Mouse (Mus musculus) thymus, postnatal 10 days (tissue): ENCODE measurements at regions not wholly inside any gene's neighbourhood (a gene's known extent, or its start where the extent isn't known, plus 50 kb on each side); places are given as distances from the start of the nearest gene placed in this dataset.

Source experiments
- DNase-seq, 2 experiments: peaks; one replicate each; pipeline ENCODE4 v3.0.0; 2021; ENCODE audit warnings: low spot score in 2 of 2

- DNase-seq = peak in 1 of 2 experiments; percentile 42
Measured at GRCm38 (mm10) chr13:107182544-107182943, 160.6 kb upstream of the Kif2a start.

GRCm38 (mm10) chr13:107179551-107179950 lies 157.6 kb upstream of the Kif2a start:
- DNase-seq = no peak

DNA sequence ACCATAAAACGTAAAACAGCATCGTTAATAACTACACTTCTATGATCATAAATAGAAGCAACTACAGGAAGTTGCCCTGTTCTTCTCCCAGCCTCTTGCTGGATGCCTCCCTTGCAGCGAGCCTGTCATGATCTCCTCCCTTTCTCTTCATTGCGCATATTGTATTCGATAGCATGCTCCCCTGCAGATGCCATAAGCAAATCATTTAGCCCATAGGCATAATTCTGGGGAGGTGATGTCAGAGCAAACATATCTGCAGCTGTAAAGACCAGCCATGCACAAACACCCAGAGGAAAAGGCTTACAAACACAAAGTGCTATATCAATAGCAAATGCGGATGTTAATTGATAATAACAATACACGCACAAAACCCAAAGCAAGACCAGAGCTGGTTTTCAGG lies 155.7 kb upstream of the Kif2a start:
- no peak for DNase-seq

- DNase-seq = no peak
Measured at GRCm38 (mm10) chr13:107175891-107176290, 154.0 kb upstream of the Kif2a start.

DNA sequence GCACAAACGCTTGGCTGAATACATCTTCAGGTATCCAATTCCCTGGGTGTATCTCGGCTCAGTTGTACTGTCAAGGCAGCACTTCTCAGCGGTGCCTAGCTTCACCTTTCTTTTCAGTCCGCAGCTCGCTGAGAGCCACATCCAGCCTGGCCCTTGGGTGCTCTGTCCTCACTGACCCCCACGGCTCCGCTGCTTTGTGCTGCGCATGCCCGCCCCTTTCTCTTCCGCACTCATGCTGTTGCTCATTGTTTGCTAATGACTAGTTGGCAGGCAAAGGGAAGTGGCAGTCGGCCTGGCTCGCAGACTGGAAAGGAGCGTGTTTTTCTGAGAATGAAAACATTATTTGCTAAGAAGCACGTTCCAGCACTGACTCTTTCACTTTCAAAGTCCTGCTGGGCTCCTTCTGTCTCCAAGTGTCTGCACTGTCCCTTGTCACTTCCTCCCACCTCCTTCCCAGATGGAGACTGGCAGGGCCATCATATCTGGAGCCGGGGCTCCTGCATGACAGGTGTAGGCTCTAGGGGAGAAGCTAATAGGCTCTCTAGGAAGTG lies 146.7 kb upstream of the Kif2a start:
- DNase-seq = no peak

GRCm38 (mm10) chr13:107167856-107168598 lies 146.1 kb upstream of the Kif2a start:
- no peak for DNase-seq

DNA sequence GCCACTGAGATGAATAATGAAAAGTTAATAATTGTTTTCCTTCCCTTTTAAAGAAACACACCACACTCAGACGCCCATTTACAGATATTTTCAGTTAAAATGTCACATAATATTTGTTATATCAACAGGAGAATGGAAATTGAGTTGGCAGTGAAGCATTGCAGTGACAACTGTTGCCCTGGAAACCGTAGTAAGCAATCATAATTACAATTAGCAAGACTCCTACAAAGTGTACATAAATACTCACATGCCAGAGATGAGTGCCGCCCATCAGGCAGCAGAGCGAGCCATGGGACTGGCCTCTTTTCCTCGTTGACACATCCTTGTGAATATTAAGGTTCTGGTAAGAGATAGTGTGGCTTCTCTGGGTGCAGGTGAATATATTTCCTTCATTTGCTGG lies 129.6 kb upstream of the Kif2a start:
- DNase-seq = no peak

DNA sequence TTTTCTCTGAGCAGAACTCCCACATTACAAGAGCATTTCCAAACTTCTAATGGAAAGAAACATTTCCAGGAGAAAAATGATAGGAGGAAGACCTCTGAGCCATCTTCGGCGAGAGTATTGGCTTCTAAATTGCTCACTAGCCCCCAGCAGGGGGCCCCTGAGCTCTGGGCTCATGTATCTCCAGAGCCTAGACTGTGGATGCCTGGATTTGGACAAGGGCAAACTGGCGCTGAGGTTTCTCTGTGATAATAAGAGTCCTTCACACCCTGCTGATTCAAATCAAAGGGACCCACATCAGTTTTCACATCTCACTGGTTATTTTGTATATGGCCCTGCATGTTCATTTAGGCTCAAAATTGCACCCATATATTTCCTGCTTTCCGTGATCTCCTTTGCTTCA lies 119.3 kb upstream of the Kif2a start:
- DNase-seq = no peak

DNA sequence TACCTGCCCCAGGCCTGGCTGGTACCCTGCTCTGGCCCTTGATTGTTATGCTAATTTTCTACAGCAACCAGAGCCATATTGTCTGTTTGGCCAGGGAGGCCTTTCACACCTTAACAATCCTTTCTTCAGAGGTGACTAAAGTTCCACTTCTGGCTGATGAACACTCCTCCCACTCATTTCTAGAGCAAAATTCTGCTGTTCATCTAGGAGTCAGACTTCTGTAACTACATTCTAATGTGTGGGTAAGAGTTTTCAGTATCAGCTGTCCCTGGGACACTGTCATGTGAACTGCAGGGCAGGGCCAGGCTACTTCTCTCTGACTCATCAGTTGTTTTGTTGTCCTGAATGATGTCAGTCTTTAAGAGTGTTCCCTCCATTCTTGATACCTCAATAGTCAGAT lies 112.2 kb upstream of the Kif2a start:
- DNase-seq = no peak

DNA sequence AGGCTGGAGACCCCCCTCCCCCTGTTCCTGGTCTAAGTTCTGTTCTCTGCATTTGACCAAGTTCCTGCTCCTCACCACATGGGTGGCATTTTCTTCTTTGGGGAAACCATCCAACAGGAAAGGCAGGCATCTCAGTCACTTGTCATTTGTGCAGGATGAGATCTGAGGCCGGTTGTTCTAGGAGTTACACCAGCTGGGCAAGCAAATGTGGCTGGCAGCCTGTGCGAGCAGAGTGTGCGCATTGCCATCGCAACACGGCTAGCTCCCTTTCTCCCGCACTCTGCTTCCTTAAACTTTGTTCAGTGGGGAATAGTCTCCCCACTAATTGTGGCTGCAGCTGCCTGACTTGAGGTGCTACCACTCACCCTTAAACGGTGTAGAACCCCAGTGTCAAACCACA lies 104.7 kb upstream of the Kif2a start:
- DNase-seq = no peak

GRCm38 (mm10) chr13:107124130-107124668 lies 102.3 kb upstream of the Kif2a start:
- DNase-seq = no peak

- DNase-seq = peak; percentile 57 to 82
Measured at GRCm38 (mm10) chr13:107113949-107114690, 92.2 kb upstream of the Kif2a start.

DNA sequence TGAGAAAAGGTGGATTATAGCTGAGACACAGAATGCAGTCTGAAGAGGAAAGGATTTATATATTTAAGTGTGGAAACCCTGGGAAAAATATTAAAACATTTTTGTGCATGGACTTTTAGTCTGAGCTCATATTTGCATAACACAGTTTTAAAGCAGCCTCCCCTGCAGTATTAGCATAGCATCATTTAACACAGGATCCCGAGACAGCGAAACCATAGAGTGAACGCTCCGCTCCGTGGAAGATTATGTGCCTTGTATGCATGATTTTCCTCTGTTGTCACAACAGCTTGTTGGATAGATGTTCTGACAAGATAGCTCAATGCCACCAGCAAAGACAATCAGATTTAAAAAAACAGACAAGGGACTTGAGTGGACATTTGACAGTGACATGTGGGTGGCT lies 86.1 kb upstream of the Kif2a start:
- no peak for DNase-seq

DNA sequence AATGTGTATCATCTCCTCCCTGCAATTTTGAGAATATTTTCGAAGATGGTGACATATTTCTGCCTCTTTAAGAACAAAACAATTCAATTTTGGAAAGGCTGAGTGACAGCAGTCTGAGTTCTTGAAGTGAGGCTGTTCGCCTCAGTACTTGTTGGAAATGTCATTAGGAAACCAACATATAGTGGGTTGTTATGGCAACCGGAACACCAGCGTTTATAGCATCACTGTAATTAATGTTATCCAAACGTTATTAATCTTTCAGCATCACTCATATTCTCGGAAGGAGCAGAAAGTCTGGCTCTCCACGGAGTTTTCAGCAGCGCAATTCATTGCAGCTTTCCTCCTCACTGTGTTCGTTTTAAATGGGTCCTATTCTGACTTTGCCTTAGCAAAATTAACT lies 85.6 kb upstream of the Kif2a start:
- DNase-seq = no peak

DNA sequence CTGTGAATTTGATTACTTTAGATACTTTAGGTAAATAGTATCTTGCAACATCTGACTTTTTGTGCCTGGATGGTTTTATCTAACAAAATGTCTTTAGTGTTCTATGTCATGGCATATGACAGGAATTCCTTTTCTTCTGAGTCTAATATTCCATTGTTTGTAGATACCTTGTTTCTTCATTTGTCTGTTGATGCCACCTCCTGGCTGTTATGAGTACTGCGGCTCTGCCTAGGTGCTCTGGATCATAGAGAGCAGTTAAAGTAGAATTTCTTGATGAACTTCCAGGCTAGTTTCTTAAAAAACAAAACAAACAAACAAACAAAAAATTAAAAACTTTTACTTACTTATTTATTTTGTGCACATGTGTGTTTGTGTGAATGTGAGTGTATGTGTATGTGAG lies 83.6 kb upstream of the Kif2a start:
- DNase-seq = peak in 1 of 2 experiments; percentile 64

DNA sequence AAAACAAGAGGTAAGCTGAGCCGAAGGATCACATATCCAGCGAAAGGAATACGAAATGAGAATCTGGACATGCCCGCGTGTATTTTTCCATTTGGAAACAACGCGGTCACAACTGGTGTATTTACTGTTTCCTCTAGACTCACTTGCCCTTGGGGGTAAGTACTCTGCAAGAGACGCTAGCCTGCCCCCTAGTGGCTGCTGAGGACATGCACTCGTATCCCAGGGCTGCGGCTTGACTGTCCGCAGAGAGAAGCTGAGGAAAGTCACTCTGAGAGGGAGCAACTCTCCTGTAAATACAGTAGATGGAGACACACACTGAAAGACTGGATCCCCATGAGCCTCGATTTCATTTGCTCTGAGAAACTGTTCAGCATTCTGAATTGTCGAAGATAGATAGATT lies 79.7 kb upstream of the Kif2a start:
- peak; percentile 84 to 95 for DNase-seq

DNA sequence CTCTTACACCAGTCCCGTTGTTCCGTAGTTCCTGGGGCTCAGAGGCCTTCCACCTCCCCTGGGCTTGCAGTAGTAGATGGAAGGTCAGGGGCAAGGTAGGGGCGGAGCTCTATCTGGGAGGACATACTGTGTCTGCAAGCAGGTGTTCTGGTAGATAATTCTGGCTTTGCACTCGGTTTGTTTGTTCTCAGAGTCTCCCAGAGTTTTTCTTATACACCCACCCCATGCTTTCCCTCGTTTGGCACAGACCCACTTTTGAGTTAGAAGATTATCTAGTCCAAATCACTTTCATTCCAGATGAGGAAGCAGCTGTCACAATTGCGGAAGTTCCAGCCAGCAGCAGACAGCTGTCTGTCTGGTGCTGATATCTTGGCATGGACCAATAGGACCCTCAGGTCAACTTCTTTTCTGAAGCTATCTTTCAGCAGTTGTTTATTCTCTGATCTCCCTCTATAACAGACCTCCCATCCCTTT lies 79.0 kb upstream of the Kif2a start:
- peak in 1 of 2 experiments; percentile 21 for DNase-seq

- DNase-seq = no peak
Measured at GRCm38 (mm10) chr13:107100116-107100515, 78.2 kb upstream of the Kif2a start.

- no peak for DNase-seq
Measured at GRCm38 (mm10) chr13:107097005-107097404, 75.1 kb upstream of the Kif2a start.

- DNase-seq = peak; percentile 71 to 72
Measured at GRCm38 (mm10) chr13:107094976-107095716, 73.2 kb upstream of the Kif2a start.

DNA sequence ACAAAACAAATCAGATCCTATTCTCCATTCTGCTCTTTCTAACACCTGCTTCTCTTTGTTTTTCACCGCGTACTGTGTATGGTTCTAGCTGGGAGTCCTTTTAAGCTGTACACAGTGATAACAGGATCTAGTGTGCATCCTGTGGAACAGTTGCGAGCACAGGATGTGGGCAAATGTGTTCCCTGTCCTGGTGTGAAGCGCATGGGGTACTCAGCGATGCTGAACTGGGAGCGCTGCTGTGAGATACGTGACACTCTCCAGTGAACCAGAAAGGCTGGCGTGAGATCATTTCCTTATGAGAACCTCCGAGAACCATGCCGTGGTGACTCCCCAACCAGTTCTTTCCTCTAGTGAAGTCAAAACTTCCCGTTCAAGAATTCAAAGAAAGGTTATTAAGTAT lies 72.6 kb upstream of the Kif2a start:
- DNase-seq = peak; percentile 62 to 70

DNA sequence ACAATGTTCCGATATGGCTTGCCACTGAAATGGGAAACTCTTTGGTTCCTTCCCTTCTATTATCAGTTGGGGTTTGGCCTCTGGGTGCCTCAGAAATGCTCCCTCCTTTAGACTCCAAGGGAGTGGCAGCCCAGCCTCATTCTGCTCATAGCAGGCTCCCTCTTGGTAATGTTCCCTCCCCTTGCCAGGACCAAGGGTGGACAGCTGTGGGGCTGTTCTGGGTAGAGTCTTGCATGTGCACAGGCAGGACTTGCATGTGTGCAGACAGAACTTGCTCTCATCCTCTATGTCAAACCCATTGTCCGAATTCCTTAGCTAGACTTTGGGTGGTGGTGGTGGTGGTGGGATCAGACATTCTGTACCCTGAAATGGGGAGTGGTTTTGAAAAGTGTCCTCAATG lies 71.8 kb upstream of the Kif2a start:
- DNase-seq = no peak
